Mouse (Mus musculus) skeletal muscle tissue, adult 2 months (tissue): ENCODE measurements around the gene Cpped1.

Source experiments
- DNase-seq: peaks from one replicate; pipeline ENCODE4 v3.0.0-alpha.2; 2012; ENCODE audit warnings: low read depth, low spot score

Cpped1 gene

DNA sequence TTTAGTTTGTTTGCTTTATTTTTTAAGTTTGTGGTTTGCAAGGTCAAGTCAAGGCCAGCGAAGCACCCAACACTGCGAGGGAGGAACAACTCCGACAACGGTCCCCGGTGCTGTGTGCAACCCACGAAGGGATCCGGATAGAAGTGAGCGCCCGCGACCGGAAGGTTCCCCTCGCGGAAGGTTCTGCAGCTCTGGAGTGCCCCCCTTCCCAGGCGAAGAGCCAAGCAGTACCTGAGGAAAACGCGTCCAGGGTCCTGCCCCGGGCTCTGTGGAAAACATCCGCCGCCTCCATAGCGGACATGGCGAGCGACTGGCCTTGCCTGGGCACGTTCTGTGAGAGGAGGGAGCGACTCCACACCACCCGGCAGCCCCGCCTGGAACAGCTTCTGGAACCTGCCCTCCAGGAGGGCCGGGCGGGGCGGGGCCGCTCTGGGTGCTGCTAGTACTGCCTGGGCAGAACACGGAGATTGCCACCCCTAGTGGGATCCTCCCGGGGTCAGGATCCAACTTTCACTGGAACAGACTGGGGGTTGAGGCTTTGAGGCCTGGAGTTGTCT, at the start of gene Cpped1:
Gene Cpped1 (minus strand): TSS at position 411 of the 557 bp plus-strand sequence.
- peak; percentile 91 for DNase-seq

DNA sequence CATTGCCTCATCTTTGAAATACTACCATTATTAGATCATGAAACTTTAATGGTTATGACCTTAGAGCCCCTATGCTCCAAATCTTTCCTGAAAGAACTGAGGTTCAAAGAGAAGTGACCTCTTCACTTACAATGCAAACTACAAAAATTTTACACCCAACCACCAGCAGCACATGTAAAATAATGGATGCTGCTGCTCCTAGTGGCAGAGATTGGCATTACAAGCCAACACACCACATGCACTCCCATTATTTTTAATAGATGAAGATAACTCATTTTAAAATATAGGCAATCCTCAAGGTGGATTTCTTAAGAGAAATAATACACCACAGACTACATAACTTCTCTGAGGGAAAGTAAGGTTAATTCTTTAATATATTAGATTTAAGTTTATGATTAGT, 31.2 kb upstream of the Cpped1 start:
- peak; percentile 13 for DNase-seq

DNA sequence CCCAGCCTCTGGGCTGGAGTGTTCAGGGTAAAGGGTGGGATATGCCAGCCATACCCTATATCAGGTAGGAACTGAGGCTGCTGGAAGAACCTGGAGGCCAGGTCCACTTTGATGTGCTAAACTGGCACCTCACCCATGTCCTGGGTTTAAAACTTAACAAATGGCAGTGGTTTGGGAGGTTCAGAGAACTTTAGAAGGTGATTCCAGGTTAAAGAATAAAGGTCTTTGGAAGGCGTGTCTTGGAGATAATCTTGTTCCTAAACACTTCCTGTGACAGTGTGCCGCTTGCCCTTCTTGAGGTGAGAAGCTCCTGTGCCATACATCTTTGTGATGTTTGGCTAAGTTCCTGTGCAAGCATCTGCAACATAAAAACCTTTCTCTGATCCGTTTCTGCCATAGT, 1.6 kb upstream of the Cpped1 start:
- DNase-seq = no peak

DNA sequence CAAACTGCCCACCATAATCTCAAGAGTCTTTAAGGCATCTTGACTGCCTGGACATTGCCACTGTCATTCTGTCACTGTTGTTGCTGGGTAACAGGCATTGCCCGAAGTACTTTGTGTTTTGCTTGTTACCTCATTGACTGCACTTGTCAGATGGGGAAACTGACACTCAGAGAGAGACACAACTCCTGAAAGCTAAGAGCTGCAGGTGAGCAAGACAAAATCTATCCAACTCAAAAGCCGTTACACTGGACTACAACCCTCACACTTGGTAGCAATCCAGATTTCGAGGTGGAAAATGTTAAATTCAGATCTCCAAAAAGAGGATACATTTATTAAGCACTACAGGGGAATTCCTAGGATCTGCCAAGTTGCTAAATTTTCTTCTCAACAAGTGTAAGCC, 572 bp upstream of the Cpped1 start:
- no peak for DNase-seq

DNA sequence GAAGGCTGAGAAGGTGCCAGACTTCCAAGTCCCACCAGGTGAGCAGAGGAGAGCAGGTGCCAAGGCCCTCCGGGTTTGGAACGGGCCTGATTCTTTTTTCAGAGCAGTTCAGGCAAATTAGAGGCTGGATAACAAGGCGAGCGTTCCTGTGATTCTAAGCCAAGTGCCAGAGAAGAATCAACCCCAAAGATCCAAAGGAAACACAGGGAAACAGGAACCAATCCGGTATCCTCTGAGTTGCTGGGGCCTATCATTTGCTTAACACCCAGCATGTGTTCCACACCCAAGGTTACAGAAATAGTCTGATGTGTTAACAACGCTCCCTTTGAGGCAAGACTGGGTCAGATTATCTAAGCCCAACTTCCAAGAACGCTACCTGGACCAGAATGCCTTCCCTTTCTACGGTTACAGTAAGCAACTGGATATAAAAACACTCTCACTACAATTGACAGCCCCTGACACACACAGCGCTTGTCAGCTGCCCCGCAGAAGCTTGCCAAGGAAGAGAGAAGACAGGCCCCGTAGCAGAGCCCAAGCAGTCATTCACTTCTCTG, 707 bp downstream of the Cpped1 start:
- peak; percentile 59 for DNase-seq

DNA sequence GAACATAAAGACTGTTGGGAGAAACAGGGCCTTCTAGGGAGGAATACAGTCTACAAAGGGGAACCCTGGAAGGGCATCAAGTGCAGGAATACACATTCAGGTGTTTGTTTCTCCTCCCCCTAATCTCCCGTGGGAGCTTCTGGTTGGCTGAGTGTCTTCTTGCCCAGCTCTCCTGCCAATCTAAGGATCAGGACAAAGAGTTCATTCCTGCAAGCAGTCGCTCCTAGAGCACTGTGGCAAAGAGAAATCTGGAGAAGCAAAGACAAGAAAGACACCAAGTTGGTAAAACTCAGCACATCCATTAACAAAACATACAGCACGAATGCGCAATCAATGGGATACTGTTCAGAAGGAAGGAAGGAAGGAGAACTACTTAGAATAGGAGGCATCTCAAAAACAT, 1.4 kb downstream of the Cpped1 start:
- no peak for DNase-seq

DNA sequence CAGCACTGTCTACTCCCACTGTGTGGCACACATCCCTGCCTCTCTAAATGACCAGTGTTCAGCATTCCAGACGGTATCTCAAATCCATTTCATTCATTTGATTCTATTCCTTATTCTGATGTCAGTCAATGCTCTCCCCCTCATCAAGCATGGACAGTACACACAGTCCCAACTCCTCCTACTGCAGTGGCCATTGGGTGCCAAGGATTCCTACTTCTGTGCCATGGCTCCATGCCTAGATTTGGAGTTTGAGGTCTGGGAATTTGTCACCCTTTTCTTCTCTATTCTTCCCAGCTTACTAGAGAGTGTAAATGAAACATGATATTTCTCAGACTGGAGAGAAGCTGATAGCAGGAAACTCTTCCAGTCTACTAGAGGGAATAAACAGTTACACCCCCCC, 2.3 kb downstream of the Cpped1 start:
- no peak for DNase-seq

DNA sequence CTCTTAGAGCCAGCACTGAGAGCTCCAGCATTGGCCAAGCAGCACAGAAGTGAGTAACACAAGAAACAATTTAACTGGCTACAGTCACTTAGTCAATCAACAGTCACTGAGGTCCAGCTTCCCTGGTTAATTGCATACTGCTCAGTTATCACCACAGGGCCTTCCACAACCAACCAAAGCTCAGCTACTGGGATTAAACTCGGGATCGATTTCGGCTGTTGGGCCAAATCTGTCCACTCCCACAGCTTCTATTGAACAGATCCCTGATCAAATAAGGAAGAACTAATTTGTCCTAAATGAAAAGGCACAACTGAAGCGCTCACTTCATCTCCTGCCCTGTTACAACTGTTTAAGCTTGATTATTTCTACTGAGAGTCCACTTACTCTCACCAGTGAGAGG, 4.0 kb downstream of the Cpped1 start:
- DNase-seq = no peak

DNA sequence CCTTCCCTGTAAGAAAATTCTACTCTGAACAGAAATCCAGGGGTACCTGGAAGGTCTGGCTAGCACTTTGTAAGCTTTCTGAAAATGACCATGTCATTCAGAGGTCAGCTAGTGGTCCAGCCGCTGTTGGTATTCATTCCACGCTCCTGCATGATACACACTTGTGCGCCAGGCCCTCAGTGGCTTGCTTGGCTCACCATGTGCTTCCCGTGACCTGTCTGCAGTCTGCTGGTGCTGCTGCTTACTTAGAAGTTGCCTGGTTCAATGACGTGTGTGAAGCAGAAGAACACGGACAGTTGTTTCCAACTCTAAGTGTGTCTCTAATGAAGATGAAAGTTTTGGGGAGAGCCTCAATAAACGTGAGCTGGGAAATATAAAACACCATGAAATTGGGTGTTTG, 7.2 kb downstream of the Cpped1 start:
- DNase-seq = no peak

DNA sequence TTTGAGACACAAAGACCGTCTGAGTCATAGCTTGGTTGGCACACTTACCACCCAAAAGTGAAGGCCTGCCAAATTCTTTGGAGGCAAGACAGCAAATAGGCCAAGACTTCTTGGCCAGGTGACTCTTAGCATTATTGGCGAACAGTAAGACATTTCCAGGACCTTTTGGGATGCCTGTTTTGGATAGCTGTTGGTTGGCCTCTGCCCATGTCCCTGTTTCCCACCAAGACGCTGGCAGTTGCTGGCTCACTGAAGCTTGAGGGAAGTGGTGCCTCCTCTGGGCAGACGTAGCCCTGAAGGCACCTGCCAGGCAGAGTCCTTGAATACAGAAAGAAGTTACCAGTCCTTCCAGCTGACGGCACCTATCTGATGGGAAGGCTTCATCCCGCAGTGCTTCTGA, 8.9 kb downstream of the Cpped1 start:
- DNase-seq = no peak

DNA sequence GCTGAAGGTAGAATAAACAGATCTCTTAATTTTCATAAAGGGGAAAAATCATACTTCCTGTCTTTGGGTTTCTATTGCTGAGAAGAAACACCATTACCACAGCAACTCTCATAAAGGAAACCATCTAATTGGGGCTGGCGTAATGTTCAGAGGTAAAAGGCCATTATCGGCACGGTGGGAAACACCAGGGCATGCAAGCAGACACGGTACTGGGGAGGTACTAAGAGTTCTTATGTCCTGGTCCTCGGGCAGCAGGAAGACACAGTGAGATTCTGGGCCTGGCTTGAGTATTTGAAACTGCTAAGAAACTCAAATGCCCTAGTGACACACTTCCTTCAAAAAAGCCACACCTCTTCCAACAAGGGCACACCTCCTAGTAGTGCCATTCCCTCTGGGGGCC, 12.8 kb downstream of the Cpped1 start:
- no peak for DNase-seq

DNA sequence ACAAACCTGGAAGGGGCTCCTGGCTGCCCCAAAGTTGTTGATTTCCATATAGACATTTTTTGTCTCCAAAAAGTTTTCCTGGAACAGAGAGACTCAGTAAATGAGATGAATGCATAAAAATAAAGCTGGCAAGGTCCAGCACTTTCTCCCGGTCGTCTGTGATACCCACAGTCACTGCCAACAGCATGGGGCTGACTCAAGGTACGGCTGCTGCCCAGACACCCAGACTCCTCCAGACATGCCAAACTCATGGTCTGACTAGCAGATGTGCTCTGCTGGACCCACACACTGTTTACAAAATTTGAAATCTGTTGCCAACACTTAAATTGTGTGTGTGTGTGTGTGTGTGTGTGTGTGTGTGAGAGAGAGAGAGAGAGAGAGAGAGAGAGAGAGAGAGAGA, 14.4 kb downstream of the Cpped1 start:
- DNase-seq = peak; percentile 43

DNA sequence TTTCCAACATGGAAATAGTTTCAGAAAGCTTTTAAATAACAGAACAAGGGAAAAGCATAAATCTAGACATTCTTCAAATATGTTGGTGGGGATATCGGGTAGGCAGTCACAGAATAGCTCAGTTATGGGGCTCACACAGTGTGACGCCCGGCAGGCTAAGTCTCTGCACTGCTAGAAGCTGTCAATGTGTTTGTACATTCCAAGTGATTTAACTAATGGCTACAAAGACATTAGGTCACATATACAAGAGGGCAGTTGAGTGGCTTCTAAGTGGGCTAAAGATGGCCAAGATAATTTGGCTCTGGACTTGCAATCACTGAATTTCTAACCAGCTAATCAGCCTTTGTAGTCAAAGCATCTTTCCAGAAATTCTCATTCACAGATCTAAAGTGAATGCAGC, 19.1 kb downstream of the Cpped1 start:
- no peak for DNase-seq

DNA sequence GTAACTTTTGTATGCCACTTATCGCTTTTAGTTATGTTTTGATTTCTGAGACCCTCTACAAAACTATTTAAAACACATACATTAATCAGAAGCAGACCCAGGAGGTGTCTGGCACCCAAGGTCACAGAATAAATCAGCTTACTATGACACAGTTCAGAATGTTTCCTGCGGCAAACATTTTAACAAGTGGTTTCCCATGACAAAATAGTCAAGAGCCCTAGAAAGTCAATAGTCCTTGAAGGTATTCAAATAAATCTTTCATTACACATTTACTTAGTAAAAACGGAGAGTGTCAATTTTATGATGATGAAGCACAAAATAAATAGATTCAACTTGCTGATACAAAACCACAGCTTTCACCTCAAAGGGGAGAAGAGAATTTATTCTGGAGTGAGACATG, 19.5 kb downstream of the Cpped1 start:
- DNase-seq = no peak

DNA sequence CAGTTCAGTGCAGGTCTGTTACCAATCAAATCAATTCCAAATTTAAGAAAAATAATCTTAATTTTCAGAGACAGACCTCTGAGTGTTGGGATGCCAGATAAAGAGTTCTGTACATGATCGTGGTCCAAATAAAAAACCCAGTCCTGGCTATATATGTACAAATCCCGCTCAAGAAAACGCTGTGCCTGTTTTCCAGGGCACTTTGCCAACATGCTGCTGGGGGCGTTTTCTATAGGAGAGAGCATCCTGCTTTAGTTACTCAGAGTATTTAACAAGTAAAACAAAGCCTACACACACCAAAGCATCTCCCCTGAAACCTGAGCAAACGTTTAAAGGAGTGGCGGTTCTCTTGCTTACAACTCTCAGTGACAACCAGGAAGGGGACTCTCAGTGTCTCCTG, 27.4 kb downstream of the Cpped1 start:
- no peak for DNase-seq

DNA sequence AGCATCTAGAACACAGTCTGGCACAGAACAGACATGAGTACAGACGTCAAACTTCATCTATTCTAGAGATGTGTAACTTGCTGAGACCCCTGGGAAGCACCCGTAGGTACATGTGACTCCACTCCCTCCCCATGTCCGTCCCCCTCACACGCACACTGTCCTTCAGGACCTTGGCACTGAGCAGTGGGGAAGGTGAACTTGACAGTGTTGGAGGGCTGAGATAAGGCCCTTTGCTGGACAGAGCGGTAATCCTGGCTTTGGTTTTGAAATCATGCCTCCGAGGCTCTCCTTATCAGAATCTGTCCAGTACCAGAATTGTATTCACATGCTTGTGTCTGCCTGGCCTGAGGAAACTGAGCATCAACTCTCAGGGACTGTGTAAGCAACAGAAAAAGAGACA, 28.8 kb downstream of the Cpped1 start:
- no peak for DNase-seq

DNA sequence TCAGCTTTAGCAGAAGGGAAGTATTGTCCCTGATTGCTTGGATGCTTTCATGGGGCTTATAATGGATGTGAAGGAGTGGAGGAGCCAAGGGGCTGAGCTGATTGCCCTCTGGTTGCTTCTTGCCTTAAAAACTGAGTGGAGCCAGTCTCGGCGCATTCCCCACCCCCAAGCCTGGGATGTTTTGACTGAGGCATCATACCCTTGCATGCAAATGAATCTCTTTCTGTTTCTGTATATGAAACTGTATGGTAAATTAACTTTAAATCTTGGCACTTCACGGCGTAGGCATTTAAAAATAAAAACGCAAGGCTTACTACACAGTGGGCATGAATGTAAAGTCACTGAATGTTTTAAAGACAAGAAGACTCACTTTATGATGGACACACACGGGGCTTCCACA, 30.0 kb downstream of the Cpped1 start:
- no peak for DNase-seq

DNA sequence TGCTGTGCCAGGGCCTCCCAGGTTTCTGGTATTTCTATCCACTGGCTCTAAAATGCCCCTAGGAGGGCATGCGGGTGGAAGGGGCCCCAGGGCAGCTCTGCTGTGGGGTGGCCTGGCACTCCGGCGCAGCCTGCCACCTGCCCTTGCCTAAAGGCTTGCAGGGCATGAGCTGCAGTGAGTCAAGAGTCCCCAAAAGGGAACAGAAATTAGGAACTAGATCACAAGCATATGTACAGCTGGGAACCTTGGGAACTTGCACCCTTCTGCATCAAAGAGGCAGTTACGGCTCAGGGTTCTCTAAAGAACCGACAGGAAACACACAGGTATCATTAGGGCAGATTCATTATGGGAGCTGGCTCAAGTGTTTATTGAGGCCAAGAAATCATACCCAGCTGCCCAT, 34.0 kb downstream of the Cpped1 start:
- no peak for DNase-seq

DNA sequence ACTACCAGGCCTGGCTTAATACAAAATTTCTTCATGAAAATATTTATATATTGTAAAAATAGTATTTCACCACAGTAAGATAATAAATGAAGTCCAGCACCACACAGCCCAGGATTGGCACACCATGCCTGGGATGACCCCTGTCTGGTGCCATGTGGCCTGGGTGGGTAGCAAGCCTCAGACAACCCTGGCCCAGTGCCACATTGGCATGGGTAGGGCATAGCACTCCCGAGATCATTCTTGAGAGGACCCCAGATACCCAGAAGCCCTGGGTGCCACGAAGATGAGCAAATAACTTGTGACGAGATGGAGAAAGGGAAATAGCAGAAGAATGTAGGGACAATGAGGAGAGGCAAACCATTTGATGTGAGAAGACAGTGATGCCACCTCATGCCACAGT, 36.0 kb downstream of the Cpped1 start:
- DNase-seq = no peak

DNA sequence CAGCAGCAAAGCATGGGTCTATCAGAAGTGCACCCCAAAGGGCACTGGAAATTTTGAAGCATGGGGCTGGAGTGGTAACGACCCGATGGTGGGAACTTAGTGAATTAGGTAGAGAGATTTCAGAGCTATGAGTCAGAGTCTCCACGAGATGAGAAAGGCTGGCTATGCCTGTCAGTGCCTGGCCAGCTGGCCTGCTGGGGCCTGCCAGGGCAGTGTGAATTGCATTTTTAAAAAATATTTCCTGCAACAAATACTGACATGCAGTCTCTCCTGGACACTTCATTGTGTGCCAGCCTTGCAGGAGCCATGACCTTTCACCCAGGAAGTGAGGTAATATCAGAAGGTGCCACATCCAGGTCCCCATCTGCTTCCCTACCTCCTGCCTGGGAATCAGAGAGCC, 40.8 kb downstream of the Cpped1 start:
- no peak for DNase-seq

DNA sequence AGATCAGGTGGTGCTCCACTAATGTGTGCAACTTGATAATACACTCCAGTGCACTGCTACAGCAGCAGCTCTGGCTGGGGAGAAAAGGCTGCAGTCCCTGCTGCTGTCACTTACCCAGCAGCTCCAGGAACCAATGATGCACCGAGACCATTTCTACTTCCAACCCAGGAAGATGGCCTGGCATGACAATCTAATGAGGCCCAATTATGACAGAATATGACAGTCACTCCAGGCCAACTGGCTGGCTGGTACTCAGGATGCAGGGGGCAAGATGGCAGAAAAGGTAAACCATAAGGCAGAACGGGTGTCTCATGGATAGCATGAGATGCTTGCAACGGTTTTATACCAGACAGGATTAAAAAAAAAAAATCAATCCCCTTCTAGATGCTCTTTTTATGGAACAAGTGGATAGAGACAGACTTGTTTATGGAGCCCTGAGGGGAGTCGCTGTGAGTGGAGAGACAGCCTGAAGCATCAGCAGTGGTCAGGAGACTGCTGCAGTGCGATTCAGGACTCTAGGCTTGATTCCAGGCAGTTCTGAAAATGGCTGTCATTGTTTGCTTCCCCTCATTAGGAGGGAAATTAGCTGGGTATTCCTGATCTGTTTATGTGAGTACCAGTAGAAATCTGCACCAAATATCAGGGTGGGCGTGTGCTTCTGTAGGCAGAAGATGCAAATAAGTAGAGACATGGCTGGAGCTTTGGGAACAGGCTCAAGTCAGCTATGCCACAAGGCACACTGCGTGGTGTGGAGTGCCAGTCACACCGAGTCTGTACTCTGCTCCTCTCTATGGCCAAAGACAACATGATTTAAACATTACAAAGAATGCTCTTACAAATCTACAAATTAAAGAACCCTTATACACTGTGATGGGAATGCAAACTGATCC, 56.3 kb downstream of the Cpped1 start:
- no peak for DNase-seq

DNA sequence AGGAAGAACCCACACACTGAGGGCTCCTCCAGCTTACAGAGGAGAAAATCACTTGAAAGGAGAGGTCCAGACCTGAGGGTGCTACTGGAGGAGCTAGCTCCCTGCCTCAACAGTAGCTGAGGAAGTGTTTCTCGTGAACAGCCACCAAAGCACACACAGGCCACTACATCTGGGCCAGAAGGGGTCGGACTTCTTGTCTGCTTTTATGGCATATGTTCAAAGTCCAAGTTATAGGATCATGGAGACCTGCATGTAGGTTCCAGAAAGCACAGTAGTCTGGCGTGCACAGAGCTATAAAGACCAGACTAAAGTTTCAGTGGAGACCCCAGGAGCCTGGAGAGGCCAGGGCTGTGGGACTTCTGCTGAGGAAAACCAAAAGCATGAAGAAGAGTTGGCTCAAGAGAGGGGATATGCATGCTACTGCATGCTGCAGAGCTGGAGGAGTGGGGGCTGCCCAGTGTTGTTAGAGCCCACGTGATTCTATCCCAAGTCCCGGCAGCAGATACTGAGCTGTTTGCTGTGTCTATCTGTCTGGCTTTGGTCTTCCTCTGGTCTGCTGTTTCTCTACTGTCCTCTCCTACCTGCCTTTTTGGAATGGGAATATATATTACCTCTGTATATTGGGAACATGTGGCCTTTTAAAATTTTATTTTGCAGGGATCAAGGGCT, 60.1 kb downstream of the Cpped1 start:
- no peak for DNase-seq

DNA sequence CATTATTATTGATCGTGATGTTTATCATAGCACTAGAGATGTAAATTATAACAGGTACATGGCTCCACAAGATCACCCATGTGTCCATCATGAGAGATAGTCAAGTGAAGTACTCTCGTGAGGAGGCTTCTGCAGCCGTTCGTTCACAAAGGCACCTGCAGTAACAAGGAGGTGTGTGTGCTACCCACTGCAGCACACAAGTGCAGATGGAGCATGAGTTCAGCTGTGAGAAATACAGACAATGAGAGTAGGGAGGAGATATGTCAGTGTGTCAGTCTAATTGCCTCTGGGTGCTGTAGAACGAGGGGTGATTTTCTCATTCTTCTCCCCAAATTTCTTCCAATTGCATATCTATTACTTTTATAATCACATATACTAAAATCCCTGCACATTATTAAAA, 63.9 kb downstream of the Cpped1 start:
- DNase-seq = no peak
